Comparison of ENCODE assay signal across 13 mouse cellular contexts in the genomic region with DNA sequence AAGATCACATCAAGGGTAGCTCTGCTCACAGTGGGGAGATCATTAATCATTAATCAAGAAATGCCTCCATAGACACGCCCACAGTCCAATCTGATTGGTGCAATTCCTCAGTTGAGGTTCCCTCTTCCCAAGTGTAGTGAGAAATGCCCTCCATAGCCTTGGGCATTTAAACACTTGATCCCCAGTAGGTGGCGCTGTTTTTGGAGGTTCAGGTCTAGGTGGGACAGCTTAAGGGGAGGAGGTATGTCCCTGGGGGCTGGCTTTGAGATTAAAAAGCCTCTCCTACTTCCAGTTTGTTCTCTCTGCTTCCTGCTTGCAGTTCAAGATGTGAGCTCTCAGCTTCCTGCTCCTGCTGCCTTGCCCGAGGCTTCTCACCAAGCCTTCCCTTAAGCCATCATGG.
DNase-seq lines count a peak whose midpoint lies in the region; ATAC-seq and TF ChIP-seq lines count a peak whose summit lies in the region.
"Had no signal": no experiment of that assay in that cellular context is flagged by ENCODE, and none has a peak within 500 bp of the region (broad histone marks: within the 10 kb centered on the region; RNA-seq: fewer than 3 reads in every experiment).

No protein-coding gene starts in this region.

- H3K27me3 ChIP-seq in liver, adult 2 months (ENCODE audit: control insufficient read depth, insufficient read depth, low read length) = no peaks in the 10 kb centered on the region
- no peaks in the 10 kb centered on the region for H3K27me3 ChIP-seq in neural tube, embryonic 15.5 days (replicated peaks)

- DNase-seq in gastrocnemius, adult 2 months = no peak
- no peak for DNase-seq in gastrocnemius, adult 8-10 months (ENCODE audit: low spot score in 2 of 2)
- no peak for DNase-seq in liver, adult 2 months (ENCODE audit: extremely low read depth, low read depth, low spot score)
- DNase-seq in liver = no peak
- DNase-seq in B cell, adult 2 months = peak; percentile 52 to 56
- peak; percentile 85 for DNase-seq in R1 (ENCODE audit: low read depth, low spot score)
- DNase-seq in ovary, adult 18-20 months (ENCODE audit: low spot score) = no peak
- DNase-seq: adrenal gland, postnatal 10 days; cerebellum, postnatal 25 days; heart, adult 11 months; thymus, adult 2 months had no signal

- no peaks in the 10 kb centered on the region for H3K36me3 ChIP-seq in liver, adult 2 months (ENCODE audit: control insufficient read depth, insufficient read depth, low read length)
- H3K36me3 ChIP-seq in neural tube, embryonic 15.5 days = no peaks in the 10 kb centered on the region
- H3K36me3 ChIP-seq: embryonic facial prominence, embryonic 10.5 days had no signal

- H3K9me3 ChIP-seq in neural tube, embryonic 15.5 days (replicated peaks) = no peaks in the 10 kb centered on the region
- H3K9me3 ChIP-seq: embryonic facial prominence, embryonic 10.5 days had no signal

- H3K4me1 ChIP-seq in liver, adult 2 months (ENCODE audit: control insufficient read depth, insufficient read depth, low read length) = no peaks in the 10 kb centered on the region
- H3K4me1 ChIP-seq in neural tube, embryonic 15.5 days = no peaks in the 10 kb centered on the region
- H3K4me1 ChIP-seq: embryonic facial prominence, embryonic 10.5 days had no signal

- H3K4me3 ChIP-seq in gastrocnemius, adult 2 months = no peak overlapping the region
- no peak overlapping the region for H3K4me3 ChIP-seq in liver, adult 2 months (ENCODE audit: insufficient read depth, low read depth, low read length)
- H3K4me3 ChIP-seq in neural tube, embryonic 15.5 days (replicated peaks) = no peak overlapping the region
- H3K4me3 ChIP-seq: embryonic facial prominence, embryonic 10.5 days had no signal

- H3K79me2 ChIP-seq in liver, adult 2 months (ENCODE audit: control insufficient read depth, insufficient read depth, low read length) = no peaks in the 10 kb centered on the region

- TF ChIP-seq CTCF in gastrocnemius, adult 2 months (IDR thresholded peaks at IDR 0.05) = peak; percentile 41
- TF ChIP-seq CTCF in liver, adult 2 months (IDR thresholded peaks at IDR 0.05; ENCODE audit: low read depth, low read length) = peak; percentile 14; the same call in 1 of the 2 replicates

- no peak overlapping the region for H3K9ac ChIP-seq in liver, adult 2 months (ENCODE audit: low read depth, low read length)
- no peak overlapping the region for H3K9ac ChIP-seq in neural tube, embryonic 15.5 days (replicated peaks)

- no peak for ATAC-seq in neural tube, embryonic 15.5 days (ENCODE audit: low FRiP score)

- H3K27ac ChIP-seq in gastrocnemius, adult 2 months = no peak overlapping the region
- H3K27ac ChIP-seq in liver, adult 2 months (replicated peaks; ENCODE audit: insufficient read depth, low read depth, low read length) = no peak overlapping the region
- H3K27ac ChIP-seq in neural tube, embryonic 15.5 days (replicated peaks) = no peak overlapping the region
- H3K27ac ChIP-seq: embryonic facial prominence, embryonic 10.5 days had no signal

- TF ChIP-seq POLR2A in liver, adult 2 months (IDR thresholded peaks at IDR 0.05; ENCODE audit: extremely low read depth, insufficient read depth, low read length) = no peak

- intact Hi-C loops in gastrocnemius, adult 2 months (cut with DNase I) = no loop called here

- 73% methylated on average over 3 of the region's 3 CpGs for WGBS in liver, adult 2 months
- WGBS in neural tube, embryonic 15.5 days = 78% methylated on average over 3 of the region's 3 CpGs

- H3K4me2 ChIP-seq in neural tube, embryonic 15.5 days = no peak overlapping the region

Comparison
In these comparisons a context has a peak if more than half of its experiments do, and no peak if none do; other contexts are left out.
1. DNase-seq: peak in B cell, adult 2 months (2 of 2) and R1 (single experiment); none in gastrocnemius, adult 2 months (single experiment), gastrocnemius, adult 8-10 months (0 of 2), liver, adult 2 months (single experiment), liver (single experiment) and ovary, adult 18-20 months (single experiment).